Mouse (Mus musculus) gonadal fat pad, adult 2 months (tissue): Measurements from ENCODE around the gene Pdcd4. TPM values are rescaled to one million over a fixed set of nuclear protein-coding genes. Genes with fewer than 3 reads are reported as not detected.

Source experiments
- DNase-seq: peaks from one replicate; pipeline ENCODE4 v3.0.0-alpha.2; 2012; ENCODE audit warnings: low read depth
- polyA plus RNA-seq: library from polyadenylated mRNA; depleted of rRNA; stranded (reverse); fragments of >200 nt; gene quantifications from 2 replicates; pipeline ENCODE4 v1.2.3, GENCODE M21; 2012; rRNA removed

The Pdcd4 gene
- 12.4 and 21.3 TPM in 2 replicates for polyA plus RNA-seq

DNA sequence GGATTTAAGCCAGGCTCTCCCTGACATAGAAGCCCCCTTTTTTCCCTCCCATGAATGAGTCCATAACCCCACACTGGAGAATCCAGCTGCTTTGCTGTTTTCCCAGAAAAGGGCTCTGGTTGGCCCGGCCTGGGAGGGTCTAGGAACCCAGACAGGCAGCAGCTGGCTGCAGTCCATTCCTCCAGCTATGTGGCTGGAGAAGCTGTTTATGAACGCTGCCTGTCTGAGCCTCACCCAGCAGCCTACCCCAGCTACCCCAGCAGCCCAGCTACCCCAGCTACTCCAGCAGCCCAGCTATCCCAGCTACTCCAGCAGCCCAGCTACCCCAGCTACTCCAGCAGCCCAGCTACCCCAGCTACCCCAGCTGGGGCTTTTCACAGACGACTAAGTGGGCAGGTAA lies at the start of gene Pdcd4:
Pdcd4 (plus strand) TSS at position 171 of the 400 bp plus-strand sequence.
- no peak for DNase-seq

DNA sequence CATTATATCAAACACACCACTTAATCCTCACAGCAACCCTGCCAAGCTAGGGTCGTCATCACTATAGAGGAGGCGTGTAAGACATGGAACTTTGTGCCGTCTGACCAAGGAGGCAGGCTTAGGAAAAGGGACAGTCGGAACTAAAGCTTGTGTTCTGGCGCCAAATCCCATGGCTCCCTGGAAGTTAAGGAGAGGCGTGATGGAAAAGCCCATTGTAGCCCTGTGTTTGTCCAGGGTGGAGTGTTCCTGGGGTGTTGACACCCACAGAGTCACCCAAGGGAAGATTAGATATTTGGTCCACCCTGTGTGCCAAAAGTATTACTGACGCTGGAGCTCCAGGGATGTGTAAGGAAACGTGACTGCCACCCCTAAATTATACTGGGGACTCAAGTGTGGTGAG lies 48.1 kb upstream of the Pdcd4 start:
- DNase-seq: no peak

DNA sequence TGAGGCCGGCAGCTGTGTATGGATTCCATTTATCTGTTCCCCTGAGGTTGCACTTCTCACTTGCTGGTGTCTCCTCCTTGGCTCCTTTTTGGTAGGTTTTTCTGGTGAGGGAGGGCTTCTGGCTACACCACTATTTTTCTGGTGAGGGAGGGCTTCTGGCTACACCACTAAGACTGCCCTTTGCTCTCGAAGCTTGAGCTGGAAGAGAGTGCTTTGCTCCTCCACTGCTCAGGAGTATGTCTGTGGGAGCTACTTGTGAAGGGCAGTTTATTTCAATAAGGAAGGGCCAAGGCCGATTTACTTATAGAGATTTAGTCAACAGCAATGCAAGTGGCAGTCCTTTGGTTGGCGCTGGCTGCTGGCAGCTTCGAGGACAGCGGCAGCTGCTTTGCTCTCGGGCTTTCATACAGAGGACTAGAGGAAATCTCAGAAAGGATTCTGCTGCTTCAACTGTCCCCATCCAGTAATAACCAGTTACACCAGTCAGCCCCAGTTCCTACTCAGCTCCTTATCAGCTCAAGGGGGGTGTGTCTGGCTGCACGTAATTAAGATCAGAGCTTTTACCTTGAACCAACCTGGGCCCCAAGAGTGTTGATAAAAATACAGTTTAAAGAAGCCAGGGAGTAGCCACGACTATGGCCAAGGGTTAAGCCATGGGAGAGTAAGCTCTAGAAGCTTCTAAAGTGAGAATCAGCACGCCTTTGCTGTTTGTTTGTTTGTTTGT lies 43.6 kb upstream of the Pdcd4 start:
- DNase-seq: no peak

DNA sequence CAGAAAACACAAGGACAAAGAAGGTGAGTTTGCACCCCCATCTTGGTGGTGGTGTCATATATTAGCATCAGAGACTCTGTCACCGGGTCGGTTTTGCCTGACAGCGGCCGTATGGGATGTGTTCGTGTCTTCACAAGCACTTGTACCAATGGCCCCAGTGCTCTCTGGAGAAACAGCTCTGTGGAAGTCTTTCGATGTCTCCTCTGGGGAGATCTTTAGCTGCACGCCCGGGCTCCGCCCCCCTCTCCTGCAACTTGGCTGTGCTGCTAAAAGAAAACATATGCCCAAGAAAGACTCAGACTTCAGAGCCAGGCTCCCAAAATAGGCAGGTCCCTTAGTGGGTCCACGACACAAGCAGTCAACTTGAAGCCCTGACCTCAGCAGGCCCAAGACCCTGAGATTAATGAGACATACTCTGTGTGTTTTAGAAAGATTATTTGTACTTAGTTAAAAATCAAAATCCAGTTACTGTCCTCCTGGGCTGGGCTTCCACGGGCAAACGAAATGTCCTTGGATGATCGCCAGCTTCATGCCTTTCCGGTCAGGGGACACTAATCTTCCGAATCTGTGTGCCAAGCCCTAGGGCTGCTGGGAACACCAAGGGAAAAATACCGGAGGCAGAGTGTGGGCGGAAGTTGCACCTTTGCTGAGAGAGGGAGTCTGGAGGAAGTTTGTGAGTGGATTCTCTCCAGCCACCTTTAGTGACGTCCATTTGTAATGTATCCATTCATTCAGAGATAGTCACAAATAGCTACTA lies 41.7 kb upstream of the Pdcd4 start:
- peak; percentile 63 for DNase-seq

DNA sequence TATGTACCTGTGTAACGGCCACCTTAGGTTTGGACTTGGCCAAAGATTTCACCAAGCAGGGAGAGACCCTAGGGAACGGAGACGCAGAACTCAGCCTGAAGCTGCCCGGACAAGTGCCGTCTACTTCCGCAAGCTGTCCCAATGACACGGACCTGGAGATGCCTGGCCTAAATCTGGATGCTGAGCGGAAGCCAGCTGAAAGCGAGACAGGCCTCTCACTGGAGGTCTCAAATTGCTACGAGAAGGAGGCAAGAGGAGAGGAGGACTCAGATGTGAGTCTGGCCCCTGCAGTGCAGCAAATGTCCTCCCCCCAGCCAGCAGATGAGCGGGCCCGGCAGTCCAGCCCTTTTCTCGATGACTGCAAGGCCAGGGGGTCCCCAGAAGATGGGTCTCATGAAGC lies 40.7 kb upstream of the Pdcd4 start:
- no peak for DNase-seq

DNA sequence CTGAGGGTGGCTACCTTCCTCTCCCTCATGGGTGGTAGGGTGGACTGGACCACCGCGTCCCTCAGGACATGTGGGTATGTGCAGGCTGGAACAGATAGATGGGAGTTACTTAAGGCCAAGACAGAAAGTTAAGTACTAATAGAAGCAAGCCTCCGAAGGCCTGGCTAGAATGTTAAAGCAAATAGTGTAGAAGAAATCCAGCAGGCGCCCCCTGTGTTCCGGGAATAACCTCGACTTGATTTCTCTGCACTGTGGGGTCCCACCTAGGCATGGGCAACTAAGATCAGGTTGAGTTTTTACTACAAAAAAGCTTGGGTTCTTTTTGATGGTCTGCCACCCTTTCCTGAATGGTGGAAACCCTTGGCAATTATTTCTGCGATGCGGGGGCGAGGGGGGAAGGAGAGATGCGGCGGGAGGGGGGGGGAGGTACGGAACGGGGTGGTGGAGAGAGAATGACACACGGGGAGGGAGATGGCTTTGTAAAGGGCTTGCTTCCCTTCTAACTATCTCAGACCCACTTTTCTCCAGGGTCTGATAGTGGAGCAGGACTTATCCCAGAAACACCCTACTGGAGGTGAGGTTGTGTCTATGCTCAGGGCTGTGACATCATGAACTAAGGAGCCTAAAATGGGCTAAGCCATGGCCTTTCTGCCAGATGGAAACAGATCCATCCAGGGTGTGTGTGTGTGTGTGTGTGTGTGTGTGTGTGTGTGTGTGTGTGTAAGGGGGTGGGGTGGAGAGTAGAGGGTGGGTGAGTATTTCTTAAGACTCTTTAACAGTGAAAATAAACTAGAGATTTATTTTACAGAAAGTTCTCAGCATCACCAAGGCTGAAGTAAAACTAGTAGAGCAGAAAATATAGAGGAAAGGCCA lies 40.0 kb upstream of the Pdcd4 start:
- no peak for DNase-seq

DNA sequence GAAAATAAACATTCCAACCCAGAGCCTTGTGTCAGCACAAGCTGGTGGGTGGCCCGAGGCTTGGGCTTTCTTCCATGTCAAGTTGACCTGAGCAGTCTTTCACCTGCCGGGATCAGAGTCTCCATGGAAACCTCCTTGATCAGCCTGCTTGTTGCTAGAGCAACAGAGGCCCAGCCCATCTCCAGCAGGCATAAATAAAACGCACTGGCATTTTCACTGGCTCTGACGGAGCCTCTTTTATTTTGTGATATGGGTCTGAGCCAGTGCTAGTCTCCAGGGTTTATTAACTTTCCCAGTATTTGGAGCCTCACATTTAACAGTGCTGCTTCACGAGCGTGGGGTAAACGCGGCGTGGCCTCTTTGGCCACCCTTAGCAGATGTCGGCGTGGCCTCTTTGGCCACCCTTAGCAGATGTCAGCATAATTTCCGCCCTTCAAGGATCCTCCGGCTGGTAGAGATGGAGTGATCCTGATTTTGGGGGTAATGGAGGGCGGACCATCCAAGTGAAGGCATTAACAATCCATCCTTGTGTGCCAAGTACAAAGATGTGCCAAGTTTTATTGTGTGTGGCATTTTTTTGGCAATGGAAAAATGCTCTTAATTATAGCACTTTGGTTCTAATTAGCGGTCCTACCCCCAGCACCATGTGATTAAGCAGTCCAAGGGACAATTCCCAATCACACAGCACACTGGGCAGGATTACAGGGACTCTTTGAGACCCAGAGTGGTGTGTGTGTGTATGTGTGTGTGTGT lies 39.2 kb upstream of the Pdcd4 start:
- peak; percentile 72 for DNase-seq

DNA sequence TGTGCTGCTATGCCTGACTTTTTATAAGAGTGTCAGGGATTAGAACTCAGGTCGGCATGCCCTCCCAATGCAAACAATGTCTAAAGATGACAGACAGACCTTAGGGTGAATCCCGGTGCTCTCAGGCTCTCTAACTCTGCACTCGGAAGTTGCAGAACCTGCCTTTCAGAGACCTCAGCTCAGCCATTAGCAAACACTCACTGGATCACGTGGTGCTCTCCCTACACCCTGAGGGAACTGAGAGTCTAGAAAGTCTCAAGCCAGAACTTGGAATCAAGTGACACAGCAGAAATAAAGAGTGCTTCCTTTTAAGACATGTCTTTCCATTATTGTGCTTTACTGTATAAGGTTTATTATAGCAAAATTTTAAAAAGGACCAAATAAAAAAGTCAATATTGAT lies 37.1 kb upstream of the Pdcd4 start:
- DNase-seq: peak; percentile 82

DNA sequence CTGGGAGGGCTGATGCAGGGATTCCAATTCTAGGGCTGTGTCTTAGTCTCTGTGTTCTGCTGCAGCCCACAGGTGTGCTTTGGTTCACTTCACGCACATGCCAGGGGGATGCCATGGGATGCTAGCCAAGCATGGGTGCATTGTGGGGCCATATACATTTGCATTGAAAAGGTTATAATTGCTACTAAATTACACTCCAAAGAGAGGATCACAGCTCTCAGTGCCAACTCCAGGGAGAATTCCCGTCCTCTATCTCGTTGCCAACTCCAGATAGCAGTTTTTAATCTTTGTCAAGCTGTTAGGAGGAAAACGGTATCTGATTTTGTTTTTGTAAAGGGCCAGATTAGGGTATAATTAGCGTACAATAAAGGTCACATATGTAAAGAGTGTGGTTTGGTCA lies 36.2 kb upstream of the Pdcd4 start:
- DNase-seq: no peak

DNA sequence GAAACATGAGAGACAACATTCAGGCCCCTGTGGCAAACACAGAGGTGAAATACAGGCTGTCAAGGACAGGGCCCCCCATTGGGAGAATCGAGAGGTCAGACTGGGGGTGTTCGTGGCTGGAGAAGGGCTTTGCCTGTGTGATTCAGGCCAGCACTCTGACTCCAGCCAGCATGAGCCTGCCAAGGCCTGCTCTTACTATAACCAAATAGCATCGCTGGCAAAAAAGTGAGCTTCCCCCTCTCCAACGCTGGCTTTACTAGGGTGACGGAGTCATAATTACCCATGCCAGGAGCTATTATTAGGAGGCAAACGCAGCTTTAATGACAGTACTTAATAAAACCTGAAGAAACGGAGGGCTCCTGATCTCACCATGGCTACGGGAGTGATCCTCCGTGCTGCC lies 35.2 kb upstream of the Pdcd4 start:
- DNase-seq: no peak

DNA sequence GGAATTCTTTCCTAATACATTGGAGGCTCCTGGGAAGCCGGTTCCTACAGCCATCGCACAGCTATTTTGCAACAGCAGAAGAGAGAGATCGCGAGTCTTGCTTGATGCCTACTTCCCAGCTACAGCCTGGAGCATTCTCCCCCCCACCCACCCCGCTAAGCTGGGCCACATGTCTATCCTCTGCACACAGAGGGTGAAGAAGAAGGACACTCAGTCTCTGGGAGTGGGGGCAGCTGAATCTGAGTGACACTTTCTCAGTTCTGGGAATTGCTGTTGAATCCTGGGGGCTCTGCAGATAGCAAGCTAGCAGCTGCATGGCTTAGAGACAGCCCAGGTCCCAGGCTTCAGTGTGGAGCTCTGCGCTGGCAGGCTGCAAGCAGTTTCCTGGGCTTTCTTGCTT lies 34.1 kb upstream of the Pdcd4 start:
- no peak for DNase-seq

DNA sequence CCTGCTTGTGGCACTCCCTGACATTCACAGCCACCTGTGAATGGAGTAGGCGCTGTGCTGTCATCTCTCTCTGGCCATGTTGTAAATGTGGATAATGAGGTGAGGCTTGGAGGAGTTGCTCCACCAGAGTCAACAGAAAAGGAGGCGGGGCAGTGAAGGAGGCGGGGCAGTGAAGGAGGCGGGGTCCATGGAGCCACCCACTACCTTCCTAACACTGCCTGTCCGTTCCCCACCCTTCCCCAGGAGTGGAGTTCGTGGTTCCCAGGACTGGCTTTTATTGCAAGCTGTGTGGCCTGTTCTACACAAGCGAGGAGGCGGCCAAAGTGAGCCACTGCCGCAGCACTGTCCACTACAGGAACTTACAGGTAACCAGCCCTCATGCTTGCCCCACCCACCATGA lies 32.9 kb upstream of the Pdcd4 start:
- no peak for DNase-seq

DNA sequence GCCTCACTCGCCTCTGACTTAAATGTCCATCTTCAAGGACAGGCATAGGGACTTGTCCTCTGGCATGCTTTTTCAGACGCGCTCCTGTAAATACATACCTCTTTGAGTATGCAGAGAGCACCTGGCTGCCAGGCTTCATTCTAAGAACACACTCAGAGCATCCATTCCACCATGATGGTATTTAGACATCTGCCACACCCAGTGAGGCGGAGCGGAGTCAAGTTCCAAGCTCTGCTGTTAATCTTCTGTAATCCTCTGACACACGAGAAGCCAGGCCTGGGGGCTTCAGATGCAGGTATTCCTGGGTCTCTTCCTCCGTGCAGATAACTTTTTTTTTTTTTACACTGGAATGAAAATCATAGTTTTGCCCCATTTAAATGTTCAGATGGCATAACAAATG lies 32.4 kb upstream of the Pdcd4 start:
- DNase-seq: no peak

DNA sequence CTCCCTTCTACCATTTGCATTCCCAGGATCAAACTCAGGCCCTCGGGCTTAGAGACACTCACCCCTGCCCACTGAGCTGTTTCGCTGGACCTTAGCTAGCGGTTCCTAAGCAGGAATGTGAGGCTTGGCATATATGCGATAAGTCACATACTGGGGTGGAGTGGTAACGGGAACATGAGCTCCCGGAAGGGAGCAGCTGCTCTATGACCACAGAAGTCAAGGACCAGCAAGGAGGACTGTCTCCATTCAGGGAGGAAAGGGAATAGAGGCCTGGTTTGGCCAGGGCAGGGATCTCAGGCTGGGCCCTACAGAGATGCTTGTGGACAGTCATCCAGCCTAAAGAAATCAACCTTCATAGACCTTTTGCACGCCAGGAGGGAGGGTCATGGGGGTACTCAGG lies 30.7 kb upstream of the Pdcd4 start:
- no peak for DNase-seq

DNA sequence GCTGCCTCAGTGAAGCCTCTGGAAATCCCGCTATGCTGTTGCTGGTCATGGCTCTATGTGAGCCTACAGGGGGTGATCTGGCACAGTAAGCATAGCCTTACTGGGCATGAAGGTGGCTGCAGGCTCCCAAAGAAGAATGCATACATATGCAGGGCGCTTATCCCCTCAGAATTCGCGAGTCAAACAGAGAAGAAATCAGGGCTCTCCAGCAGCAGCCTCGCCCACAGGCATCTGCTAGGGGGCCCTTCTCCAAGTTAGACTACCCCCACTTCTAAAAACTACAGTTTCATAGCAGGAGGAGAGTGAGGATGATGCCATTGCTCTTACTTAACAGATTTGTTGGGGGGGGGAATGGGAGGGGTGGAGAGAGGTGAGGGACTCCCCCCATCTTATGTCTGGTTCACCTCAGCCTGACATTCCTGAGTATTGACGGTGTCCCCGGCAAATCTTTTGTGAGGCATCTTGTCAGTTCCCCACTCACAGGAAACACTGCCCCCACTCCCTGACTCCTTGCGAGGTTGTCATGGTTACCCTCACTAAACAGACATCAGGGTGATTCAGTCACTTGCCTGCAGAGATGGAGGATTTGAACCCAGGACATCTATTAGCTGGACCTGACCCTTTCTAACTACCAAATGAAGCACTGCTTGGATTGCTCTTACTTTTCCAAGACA lies 29.3 kb upstream of the Pdcd4 start:
- DNase-seq: no peak

DNA sequence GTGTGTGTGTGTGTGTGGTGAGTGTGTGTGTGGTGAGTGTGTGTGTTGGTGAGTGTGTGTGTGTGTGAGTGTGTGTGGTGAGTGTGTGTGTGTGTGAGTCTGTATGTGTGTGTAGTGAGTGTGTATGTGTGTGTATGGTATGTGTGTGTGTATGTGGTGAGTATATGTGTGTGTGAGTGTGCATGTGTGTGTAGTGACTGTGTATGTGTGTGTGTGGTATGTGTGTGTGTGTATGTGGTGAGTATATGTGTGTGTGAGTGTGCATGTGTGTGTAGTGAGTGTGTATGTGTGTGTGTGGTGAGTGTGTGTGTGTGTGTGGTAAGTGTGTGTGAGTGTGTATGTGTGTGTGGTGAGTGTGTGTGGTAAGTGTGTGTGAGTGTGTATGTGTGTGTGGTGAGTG lies 24.8 kb upstream of the Pdcd4 start:
- DNase-seq: no peak

DNA sequence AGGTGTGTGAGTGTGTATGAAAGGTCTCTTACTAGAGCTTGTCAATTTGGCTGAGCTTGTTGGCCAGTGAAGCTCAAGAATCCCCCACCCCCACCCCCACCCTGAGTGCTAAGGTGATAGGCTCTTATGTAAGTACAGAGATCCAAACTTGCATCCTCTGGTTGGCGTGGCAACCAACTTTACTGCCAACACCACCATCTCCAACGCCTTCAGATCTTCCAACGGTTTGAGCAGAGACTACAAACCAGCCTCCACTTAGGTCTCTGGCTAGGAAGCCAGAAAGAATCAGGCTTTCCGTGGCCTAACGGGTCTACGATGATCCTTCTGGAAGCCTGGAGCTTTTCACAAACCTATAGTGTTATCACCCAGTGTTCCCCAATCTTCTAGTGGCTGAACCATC lies 23.9 kb upstream of the Pdcd4 start:
- DNase-seq: no peak

DNA sequence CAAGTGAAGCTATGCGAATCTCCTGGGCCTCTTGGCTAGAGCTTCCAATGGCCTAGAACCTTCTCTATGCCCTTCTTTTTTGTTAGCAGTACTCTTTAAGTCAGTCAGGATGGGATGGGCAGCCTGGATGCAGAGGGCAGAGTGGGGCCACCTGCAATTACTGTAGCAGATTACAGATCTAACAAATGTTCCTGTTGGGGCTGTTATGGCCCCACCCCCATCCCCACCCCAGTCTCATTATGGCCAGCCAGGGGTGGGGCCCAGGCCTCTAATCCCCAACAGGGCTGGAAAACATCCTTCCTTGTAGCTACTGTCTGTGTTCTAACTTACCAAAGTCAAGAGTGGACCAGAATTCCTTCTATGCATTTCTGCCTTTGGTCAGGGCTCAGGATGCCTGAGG lies 23.2 kb upstream of the Pdcd4 start:
- DNase-seq: no peak

DNA sequence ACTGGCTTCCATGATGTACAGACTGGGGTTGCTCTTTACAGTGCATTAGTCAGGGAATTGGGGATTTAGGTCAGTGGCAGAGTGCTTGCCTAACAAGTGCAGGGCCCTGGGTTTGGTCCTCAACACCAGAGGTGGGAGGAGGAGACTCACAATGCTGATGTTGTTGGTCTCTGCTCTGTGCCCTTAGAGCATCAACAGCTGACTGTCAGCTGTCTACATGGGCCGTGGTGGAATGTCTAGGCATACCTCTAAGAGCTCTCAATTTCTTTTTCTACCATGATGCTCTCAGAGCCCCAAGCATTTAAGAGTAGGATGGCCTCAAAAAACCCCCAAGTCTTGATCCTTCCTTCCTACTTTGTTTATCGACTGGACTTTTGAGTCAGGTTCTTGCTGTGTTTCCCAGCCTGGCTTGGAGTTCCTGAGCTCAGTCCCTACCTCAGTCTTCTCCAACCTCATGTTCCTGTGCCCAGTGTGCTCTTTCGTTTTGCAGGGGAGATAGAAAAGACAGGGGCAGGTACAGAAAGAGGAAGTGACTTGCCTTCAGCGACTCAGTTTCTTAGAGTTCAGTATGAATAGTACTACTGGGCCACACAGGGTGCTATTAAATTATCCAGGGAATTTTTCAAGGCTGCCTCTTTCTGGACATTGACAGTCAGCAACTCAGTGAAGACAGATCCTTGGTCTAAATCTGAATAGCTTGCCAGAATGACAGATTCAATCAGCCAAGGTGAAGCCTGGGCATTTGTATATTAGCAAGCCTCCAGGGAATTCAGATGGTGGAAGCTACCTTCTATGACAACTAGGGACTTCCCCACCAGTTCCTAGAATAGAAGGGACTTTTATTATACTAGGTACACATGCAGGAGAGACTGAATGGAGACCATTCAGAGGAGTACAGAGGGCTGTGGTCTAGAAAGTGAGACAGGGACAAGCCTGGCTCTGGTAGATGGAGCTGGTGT lies 22.3 kb upstream of the Pdcd4 start:
- DNase-seq: no peak

DNA sequence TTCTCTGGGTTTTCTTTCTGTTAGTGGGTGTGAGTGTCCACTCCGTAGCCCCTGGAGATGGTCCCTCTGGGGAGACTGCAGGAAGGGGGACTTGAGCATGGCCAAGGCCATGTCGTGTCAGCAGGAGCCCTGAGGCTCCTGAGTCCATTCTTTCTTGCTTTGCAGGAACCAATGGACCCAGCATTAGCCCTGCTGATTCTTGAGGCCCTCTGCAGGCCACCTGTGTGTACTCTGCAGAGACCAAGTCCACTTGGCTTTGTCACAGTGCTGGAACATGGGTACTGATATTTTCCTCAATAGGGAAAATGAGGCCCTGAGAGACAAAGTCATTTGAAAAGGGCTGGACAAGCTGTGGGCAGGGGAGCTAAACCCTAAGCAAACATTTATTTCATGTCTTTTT lies 21.5 kb upstream of the Pdcd4 start:
- DNase-seq: no peak
